Mouse (Mus musculus) adrenal gland, postnatal 10 days (tissue): Measurements from ENCODE around the gene Eral1. TPM values are rescaled to one million over a fixed set of nuclear protein-coding genes. Genes with fewer than 3 reads are reported as not detected.
A peak's percentile ranks its signal among the peaks of the same experiment; 100 is the strongest.

ENCODE experiments used
- DNase-seq: peaks from one replicate; pipeline ENCODE4 v3.0.0; 2021; ENCODE audit warnings: mixed read lengths
- long read RNA-seq, 2 experiments: library from polyadenylated mRNA; stranded (forward); transcript quantifications; one replicate each; pipeline ENCODE4 v2.0.0; 2021
- total RNA-seq, 2 experiments: library from RNA; stranded (reverse); gene quantifications; 2 replicates each; pipeline ENCODE4 v1.2.3; 2021

Eral1 gene
- total RNA-seq, result 10 to 100 TPM; 30.4 to 35.0 TPM
- long read RNA-seq, experiment 1, transcript Eral1-201 (10 exons, 2,014 nt), result major isoform, 36 of 41 reads
- long read RNA-seq, experiment 1, partial matches to known transcripts, result 3 of 41 reads
- long read RNA-seq, experiment 1, other reads (novel, unspliced or antisense), result 0 of 41 reads
- long read RNA-seq, experiment 2, transcript Eral1-201 (10 exons, 2,014 nt), result major isoform, 20 of 25 reads
- long read RNA-seq, experiment 2, partial matches to known transcripts, result 2 of 25 reads
- long read RNA-seq, experiment 2, other reads (novel, unspliced or antisense), result 2 of 25 reads

DNA sequence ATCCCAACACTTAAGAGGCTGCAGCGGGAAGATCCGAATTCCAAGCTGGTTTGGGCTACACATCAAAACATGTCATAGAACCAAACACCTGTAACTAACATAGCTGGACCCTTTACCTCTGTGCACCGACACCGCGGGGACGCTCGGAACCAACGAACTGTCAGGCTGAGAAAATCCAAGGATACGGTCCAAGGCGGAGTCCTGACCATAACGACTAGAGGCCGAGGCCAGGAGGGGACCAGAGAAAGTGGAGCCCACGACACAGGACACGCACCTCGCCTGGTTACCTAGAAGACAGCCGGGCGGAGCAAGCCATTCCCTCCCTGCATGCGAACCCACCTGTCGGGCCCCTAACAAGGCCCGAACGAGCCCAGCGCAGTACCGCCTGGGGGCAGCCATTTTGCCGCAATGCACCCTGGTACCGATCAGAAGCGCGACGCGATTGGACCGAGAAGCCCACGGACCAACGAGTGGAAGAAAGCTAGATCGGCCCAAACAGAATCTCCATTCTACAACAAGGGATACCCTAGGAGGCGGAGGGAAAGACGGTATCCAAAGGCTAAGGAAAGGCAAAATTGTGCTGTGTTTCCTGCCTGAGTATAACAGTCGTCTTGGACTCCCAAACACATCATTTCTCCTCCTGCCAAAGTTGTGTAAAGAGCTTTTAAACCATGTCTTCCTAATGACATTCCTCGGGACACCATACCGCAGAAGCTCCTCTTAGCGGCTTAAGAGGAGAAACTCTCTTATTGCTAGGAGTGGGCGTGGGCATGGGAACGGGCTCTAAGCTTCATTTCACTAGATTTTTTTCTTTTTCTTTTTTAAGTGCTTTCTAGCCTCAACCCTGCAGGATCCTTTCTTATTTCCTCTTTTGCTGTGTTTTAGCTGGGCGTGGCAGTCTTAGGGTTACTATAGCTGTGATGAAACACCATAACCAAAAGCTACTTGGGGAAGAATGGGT is at the start of gene Eral1:
Gene Eral1, minus strand, starts transcription at position 423 of the 961 bp plus-strand sequence.
- peak; percentile 91 for DNase-seq

DNA sequence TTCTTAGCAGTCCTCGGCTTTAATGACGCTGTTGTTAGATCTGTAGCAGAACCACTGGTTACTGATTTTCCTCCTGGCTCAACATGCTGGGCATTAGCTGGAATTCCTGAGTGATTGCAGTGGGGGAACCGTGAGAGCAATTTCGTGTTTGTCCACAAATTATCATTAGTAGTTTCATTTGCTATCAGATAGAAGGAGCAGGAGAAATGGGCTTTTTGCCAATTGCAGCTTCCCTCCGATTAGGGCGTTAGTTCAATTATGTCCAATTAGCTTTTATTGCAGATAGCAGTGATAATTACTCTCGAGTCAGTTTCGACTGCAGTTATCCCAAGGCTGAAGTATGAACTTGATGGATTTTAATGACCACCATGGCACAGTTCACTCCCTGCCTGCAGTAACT is 49.3 kb upstream of the Eral1 start:
- DNase-seq, result no peak

DNA sequence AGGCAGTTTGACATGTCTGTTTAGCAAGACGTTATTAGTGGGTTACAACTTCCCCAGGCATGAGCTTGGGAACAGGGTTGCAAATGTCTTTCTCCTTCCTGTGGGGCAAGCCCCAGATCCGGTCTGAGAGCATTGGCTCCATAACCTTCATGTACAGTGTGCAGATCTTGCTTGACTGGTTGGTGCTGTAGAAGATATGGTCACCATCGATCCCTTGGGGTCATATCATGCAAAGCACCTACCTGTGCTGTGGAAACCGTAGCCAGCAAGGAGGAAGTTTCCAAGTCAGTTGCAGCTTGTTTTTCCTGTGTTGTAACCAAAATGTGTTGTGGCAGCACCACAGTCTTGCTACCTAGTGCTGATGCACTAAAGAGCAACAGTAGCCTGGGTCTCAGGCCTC is 46.6 kb upstream of the Eral1 start:
- no peak for DNase-seq

DNA sequence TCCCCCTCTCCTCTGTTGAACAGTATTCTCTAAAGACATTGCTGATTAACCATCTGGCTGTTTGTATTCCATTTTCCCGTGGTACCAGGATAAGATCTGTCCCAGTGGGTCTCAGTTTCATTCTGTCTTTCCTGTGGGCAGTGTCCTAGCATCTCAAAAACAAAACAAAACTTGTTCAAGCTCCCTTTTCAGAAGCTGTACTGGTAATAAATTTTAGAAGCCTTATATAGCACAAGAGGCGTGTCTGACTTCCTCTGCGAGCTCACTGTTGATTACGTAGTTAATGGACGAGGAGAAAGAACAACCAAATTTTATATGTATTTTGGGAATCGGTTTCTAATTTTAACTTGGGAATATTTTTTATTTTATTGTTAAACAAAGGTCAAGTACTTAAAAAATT is 45.5 kb upstream of the Eral1 start:
- DNase-seq, result no peak

DNA sequence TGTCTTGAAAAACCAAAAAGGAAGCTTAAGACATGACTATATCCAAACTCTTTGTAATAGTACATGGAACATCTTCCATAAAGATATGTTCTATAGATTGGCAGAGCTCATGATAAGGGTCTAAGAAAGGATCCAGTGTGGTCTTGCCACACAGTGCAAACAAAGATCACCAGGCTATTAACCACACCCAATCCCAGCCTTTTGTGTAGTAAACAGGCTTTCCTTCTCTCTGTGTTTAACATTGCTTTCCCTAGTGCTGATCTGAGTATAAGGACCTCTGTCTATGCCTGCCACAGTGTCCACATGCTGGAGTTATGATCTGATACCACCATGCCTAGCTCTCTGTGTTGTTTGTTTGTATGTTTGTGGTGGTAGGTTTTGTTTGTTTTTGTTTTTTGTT is 43.6 kb upstream of the Eral1 start:
- DNase-seq, result no peak

DNA sequence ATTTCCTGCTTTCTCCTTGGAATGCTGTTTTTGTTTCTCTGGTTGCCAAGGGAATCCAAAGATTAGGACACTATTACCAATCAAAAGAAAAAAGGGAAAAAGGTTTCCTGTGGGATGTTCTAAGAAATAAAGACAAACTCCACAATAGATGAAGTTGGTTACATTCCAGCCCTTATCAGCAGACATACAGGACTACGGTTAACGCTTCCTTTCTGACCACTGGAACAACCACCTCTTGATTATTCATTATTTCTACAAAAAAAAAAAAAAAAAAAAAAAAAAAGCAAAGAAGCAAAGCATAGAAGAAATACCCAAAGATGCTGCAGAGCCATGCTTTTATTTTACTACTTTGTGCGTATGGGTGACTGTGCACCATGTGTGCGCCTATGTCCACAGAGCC is 42.6 kb upstream of the Eral1 start:
- no peak for DNase-seq

DNA sequence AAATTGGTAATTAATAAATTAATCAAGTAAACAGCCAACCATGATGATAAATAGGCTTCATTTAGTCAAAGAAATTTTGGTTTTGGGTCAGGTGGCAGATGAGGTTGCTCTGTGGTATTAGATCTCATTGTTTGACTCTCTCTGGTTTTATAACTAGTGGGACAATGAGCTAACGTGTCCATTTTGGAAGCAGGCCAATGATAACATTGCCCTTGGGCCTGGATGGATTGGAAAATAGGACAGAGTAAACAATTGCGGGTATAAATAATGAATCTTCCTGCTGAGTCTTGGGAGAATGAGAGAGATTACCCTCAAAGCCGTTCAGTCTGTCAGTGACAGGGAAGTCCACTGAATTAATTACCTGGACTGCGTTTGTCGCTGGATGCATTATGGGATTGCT is 41.0 kb upstream of the Eral1 start:
- peak; percentile 51 for DNase-seq

DNA sequence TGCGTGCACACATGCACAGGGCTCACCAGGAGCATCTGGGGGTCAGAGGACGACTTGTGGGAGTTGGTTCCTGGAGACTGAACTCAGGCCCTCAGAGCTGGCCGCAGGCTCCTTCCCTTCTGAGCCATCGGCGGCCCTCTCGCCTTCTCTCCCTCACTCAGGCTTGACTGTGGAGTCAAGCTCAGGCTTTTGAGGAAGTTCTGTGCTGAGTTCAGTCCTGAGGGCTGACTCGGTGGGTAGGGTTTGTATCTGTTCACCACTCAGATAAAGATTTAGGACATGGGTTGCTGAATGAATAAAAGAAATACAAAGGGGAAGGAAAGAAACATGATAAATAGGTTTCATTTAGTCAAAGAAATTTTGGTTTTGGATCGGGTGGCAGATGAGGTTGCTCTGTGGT is 39.7 kb upstream of the Eral1 start:
- DNase-seq, result no peak

DNA sequence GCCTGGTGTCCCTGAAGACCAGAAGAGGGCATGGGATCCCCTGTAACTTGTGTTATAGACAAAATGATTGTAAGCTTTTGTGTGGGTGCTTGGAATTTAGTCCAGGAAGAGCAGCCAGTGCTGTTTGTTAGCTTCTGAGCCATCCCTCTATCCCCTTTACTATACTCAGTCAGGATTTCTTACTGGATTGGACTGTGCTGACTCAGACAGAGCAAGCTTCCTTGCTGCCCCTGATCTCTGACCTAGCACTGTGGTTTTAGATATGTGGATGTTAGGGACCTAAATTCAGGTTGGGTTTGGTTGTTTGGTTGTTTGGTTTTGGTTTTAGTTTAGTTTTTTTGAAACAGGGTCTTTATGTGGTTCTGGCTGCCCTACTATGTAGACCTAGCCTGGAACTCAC is 38.3 kb upstream of the Eral1 start:
- DNase-seq, result no peak

DNA sequence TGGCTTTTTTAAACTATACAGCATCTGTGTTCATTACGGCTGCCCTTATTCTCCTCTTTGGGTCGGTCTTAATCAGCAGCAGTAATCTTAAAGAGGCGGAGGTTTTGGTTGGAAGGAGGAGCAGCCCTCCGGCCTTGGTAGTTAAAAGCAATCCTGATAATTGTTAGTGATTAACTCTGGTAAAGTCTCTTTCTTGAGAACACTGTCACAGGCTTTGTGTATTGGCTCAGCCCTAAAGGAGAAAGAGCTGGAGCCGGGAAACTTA is 35.9 kb upstream of the Eral1 start:
- no peak for DNase-seq

DNA sequence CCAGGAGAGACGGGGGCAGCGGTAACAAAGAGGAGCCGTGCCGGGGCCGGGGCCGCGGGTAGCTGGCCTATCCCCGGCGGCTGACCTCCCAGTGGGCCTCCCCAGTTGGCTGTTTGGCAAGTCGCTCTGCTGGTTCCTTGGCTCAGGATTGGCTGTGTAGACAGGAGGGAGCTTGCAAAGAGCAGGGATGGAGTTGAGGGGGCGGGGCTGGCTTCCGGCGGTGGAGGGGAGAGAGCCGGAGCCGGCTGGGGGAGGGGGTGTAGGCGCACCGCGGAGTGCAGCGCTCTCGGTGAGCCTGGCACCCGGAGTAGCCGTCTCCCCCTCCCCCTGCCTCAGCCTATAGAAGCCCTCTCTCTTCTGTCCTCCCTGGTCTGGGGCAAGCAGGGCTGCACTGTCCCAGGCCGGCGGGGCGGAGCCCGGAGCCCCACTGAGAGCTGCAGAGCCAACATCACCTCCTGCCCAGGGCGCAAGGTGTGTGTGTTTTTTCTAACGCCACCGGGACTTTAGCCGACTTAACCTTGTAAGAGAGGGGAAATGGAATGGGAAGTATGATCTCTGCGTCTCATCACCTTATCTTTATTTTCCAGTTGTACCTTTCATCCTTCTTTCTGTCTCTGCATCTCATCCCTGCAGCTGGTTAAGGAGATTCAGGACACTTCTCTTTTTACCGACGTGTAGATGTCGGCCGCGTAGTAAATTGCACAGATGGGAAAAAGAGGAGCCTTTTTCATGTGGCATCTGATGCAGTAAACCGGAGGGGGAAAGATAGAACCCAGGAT is 35.4 kb upstream of the Eral1 start:
- peak; percentile 95 for DNase-seq

DNA sequence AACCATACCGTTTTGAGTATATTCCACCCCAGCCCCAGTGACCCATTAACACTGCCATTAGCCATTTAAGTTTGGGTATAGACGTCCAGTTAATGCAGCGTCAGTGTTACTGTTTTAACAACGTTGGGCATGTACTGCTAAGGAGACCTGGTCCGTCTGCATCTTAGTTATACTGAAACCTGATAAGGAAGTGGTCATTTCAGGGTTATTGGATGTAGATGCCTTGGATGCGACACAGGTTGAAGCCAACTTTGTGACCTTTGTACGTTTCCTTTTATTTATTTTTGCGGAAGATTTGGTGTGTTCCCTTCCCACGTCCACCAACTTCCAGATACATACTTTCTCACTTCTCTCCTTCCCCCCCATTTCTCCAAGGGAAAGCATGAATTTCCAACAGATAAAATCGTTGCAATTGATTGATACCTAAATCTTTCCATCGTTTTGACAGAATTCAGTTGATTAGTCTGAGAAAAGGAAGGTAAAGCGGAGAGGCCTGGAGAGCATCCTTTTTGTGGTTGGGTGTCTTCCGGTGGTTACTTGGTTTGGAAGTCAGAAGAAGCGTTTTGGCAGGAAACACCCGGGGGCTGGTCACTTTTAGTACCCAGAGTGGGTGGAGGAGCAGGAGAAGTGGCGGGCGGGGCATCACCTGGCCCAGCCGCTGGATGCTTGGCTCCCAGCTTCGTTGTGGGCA is 34.6 kb upstream of the Eral1 start:
- no peak for DNase-seq

DNA sequence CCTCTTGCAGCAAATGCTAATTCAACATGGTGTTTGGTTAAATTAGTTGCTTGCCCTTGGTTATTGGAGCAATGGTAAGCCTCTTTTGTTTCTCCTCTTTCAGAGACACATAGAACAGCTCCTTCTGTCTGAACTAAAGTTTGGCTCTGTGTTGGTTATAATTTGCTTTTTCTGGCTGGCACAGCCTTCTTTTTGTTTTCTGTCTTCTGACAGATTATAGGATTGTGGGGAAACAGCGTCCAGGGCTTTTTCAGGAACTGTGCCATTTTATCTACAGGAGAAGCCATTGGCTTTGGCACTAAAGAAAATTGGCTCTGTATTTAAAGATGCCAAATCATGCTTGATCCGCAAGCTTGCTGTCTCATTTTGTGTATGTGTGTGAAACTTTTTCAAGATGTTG is 33.4 kb upstream of the Eral1 start:
- no peak for DNase-seq

DNA sequence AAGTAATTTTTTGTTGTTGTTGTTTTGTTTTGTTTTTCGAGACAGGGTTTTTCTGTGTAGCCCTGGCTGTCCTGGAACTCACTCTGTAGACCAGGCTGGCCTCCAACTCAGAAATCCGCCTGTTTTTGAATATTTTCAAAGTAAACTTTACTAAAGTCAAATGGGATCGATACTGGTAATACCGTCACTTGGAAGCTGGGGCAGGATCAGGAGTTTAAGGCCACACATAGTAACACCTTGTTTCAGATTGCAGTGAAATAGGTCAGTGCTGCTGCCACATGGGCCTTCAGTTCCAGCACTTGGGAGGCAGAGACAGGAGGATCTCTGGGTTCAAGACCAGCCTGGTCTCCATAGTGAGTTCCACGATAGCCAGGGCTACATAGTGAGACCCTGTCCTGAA is 24.3 kb upstream of the Eral1 start:
- no peak for DNase-seq

DNA sequence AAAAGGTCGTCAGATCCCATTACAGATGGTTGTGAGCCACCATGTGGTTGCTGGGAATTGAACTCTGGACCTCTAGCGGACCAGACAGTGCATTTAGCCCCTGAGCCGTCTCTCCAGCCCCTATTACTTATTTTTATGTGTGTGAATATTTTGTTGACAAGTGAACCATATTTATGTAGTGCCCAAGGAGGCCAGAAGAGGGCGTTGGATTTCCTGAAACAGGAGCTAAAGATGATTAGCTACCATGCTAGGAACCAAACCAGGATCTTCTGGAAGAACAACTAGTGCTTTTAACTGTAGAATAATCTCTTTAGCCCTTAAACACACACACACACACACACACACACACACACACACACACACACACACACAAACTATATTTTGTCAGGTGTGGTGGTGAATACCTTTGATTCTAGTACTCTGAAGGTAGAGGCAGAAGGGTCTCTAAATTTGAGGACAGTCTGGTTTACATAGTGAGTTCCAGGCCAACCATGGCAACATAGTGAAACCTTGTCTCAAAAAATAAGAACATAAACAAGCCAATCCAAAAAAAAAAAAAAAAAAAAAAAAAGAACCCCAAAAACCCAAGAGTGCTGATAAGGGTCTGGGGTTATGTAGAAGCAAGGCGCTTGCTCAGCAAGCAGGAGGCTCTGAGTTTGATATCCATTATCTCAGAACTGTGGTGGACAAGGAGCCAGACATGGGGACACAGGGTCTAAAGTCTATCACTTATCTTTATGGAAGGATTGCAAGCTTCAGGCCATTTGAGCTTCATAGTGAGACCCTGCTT is 23.0 kb upstream of the Eral1 start:
- DNase-seq, result peak; percentile 26

DNA sequence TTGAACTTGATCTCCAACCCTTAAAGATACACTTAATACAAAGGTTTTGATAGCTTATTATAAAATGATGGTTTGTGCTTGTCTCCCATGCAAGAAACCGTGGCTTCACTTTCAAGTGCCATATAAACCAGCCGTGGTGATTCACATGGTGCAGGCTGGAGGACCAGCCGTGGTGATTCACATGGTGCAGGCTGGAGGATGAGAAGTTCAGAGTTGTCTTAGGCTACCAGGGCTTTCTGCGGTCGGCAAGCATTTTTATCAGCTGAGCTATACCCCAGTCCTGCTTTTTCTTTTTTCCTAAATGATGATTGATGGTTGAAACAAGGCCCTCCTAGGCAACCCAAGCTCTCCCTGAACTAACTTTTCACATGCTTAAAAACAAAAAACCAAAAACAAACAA is 22.0 kb upstream of the Eral1 start:
- no peak for DNase-seq

DNA sequence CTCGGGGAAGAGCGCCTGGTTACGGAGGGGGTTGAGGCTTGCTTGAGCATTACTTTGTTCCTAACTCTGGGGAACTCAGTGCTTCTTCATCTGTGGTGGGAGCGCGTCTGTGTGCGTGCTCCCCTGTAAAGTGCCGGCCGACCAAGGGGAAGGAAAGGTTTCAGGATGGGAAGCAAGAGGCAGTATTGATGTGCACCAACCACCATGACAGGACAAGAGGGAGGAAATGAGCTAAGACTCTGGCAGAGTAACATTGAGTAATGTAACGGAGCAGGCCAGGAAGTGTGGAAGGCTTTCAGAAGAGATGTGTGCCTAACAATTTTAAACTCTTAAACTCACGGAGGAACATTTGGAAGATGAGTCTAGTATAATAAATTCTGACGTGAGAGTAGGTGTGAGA is 20.6 kb upstream of the Eral1 start:
- DNase-seq, result no peak

DNA sequence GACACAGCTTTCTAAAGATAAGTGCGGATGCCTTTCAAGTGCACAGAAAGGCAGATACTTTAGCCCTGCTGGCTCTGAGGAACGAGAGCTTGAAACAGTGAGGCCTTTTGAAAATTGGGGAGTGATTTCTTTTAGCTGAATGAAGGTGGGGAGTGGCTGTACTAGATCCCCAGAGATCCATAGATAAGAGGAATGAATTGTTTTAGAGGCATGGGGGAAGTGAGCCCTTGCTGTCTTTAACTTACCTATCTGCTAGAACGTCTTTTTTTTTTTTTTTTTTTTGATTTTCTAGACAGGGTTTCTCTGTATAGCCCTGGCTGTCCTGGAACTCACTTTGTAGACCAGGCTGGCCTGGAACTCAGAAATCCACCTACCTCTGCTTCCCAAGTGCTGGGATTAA is 16.9 kb upstream of the Eral1 start:
- DNase-seq, result no peak

DNA sequence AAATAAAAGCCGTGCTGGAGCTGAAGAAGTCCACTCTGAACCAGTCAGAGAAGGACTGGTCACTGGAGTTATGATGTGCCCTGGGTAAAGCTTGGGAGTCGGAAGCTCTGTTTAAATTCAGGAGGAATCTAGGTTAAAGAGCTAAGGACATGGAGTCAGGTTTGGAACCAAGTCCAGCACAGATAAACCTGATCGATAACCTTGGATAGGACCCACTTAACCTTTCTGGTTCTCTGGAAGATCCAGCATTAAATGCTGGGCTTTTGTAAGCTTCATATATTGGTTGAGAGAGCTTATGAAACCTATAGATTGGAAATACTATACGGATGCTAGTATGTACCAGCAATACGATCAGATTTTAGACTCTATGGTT is 14.9 kb upstream of the Eral1 start:
- no peak for DNase-seq

DNA sequence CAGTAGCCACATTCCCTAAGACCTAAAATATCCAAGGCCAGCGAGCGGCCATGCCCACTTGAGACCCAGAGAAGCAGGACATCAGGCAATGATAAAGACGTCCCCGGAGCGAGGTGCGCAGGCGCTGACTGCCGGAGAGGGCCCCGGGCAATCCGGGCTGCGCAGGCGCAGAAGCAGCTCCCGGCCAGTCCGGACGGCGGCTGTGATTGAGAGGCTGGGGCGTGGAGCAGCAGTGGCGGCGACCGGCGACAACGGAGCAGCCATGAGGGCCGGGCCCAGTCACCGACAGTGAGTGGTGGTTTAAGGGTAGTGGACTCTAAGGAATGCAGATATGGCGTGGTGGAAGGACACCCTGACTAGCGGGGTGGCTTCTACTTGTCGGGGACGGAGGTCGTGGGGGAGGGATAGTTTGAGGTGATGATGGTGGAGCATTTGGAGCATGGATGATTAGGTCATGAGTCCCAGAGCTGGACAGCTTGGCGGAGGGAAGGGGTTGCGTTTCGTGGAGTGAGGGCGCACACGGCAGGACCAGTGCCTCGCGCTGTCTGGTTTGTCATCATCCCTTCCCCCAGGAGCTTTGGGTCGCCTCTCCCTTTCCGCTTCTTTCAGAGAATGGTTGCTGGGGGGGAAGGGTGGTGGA is 14.4 kb upstream of the Eral1 start, which contains the start of gene Fam222b:
Gene Fam222b, plus strand, starts transcription at position 157 of the 640 bp plus-strand sequence.
- peak; percentile 96 for DNase-seq

DNA sequence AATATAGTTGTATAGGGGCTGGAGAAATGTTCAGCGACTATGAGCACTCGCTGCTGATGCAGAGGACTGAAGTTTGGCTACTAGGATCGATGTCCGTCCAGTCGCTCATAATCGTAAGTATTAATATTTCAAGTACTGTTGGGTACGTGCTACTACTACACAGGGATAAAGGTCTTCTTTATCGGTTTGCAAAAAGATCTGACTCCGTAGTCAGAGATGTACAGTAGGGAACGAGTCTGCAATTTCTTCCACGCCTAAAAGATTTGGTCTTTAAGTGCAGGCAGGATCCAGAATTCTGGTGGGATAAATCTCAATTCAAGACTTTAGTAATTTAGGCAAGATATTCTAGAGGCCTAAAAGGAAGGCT is 13.9 kb upstream of the Eral1 start:
- DNase-seq, result no peak
